Mouse (Mus musculus) lung, postnatal 25 days (tissue): ENCODE measurements at regions not wholly inside any gene's neighbourhood (a gene's known extent, or its start where the extent isn't known, plus 50 kb on each side); places are given as distances from the start of the nearest gene placed in this dataset.
"Not testable (repeated sequence)": the region's sequence is repeated elsewhere in the genome, so short reads cannot be mapped to it uniquely, and the experiment has no call there.

Experiments used
- DNase-seq: peaks from one replicate; pipeline ENCODE4 v3.0.0; 2022; ENCODE audit warnings: low spot score

DNA sequence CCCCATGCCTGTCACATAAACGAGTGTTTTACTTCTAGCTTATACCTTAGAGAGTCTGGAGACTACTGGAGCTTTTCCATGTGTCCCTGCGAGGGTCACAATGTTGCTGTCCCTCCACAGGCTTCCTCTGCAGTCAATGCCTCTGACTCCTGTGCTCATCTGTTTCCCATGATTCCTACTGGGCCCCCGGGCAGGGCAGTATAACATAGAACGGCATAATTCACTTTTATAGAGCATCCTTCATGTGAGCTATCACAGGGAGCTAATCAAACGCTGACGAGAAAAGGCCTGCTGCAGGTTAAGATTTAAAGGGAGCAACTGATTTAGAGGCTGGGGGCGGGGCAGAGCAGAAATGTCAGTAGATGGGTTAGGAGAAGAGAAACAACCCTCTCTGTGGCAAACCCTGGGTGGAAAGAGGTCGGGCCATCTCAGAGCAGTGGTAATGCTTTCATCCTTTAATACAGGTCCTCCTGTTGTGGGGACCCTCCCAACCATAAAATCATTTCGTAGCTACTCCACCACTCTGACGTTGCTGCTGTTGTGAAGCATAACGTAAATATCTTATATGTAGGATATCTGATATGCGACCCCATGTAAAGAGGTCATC, 168.5 kb upstream of the Cdkn3 start:
- no peak for DNase-seq

DNA sequence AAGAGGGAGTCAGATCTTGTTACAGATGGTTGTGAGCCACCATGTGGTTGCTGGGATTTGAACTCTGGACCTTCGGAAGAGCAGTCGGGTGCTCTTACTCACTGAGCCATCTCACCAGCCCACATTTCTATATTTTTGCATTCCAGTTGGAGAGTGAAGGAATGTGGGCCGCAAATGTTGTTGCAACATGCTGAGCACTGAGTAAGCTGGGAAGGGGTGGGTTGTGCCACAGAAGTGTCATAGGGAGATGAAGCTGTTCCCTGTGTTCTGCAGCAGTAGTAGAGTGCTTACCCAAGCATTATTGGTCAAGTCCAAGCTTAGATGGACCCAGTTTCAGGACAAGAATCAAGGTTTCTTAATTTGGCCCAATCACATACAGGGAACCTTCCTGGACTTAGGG, 169.1 kb upstream of the Cdkn3 start:
- DNase-seq, result no peak

DNA sequence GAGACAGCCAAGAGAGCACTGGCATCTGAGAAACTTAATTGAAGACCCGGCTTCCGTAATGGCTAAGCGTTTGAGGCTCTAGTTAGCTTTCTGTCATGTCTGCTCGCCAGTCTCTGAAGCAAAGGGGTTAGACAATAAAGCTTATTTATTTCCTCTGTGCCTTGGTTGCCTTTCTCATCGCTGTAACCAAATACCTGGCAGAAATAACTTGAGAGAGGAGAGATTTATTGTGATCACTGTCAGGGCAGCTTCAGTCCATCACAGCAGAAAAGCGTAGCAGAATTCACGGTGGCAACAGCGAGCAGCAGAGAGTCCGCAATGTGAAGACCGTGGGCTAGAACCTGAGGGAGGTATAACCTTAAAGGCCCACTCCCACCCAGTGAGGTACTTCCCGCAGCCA, 174.2 kb upstream of the Cdkn3 start:
- DNase-seq, result no peak

DNA sequence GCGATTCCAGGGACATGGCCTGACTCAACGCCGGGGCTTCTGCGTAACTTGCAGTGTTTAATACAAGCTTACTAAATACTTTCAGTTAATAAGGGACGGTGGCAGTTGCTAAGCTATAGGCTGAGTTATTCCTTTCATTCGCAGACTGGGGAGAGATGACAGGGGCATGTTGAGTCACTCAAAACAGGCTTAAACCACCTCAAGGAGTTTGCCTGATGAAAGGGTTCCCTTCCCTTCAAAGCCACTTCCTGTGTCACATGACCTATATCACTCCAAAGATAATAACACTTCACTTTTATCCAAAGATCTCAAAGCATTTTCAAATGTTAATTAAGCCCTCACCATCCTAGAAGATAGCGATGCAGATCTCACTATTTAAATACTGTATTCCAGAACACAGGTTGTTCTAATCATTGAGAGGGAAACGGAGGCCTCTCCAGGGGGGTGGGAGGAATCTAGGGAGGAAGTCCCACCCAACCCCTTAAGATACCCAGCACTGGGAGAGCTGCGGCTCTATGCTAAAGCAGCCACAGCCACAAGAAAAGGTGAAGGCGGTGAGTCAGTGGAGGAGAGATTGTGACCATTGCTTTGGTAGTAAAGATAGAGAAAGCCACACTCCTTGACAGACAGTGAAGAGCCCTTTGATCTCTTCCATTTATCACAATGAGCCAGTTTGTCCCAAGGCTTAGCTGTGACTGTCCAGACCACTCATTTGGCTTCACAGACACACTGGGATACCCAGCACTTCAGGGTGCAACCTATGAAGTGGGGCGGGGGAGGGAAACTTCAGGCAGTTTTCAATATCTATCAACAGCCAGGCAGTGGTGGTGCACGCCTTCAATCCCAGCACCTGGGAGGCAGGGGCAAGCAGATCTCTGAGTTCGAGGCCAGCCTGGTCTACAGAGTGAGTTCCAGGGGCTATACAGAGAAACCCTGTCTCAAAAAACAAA, 182.0 kb upstream of the Cdkn3 start:
- DNase-seq, result no peak

DNA sequence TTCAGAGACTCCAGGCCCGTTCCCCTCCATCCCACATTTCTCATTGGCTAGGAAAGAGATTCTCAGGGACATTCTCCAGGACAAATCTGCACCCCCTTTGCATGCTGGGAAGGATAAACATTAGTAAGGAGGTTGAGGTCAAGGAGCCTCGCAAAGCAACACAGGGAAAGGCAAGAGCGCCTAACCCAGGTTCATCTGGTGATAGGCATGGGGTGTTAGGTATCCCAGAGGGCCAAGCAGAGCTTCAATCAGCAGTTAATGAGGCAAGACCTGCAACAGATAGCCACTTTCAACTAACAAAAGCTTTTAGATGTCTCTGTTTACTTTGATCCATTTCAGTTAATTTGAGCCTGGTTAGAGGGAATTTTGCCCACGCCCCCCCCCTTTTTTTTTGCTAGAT, 184.5 kb upstream of the Cdkn3 start:
- no peak for DNase-seq

DNA sequence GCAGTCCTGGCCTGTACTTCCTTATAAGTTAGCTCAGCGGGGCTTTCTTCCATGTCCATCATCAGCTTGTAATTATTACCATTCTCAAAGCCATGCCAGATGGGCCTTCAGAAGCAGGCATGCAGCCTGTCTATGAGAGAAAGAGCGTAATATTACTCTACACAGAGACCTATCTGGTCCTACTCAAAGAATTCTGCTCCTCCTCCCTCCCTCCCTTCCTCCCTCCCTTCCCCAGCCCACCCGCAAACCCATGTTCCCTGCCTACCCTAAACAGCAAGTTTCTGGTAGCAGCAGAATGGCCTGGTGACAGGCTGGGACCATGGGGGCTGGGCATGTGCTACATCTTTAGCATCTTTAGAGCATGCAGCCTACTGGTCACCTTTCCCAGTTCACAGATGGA, 184.9 kb upstream of the Cdkn3 start:
- DNase-seq, result no peak

DNA sequence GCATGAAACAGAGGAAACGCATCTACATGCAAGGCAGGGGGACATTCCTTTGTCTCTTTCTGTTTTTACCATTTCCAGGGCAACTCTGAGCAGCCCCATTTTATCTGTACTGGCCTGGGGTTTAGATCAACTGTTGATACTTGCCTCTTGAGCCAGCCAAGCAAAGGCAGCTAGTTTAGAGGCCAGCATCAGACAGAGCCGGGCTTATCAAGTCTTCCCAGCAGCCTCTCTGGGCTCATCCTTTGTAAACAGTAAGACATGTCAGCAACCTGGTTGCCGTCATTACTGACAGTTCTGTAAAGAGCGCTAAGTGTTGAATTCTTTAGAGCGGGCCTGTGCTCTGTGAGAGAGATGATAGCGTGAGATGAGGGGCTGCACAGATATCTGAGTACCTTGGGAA, 182.9 kb upstream of the Bmp4 start:
- DNase-seq, result no peak

DNA sequence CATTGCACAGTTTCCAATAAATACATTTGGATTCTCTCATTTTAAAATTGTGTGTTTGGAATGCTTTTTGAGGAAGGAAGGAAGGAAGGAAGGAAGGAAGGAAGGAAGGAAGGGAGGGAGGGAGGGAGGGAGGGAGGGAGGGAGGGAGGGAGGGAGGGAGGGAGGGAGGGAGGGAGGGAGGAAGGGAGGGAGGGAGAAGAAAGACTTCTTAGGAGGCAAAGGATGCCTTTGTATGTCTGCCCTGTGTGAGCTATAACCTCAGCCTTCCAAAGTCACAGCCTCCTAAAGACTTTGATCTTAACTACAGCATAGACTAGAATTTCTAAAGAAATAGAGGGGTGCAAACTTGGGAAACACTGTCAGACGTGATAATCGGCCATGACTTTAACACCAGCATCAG, 182.5 kb upstream of the Bmp4 start:
- not testable (repeated sequence) for DNase-seq

DNA sequence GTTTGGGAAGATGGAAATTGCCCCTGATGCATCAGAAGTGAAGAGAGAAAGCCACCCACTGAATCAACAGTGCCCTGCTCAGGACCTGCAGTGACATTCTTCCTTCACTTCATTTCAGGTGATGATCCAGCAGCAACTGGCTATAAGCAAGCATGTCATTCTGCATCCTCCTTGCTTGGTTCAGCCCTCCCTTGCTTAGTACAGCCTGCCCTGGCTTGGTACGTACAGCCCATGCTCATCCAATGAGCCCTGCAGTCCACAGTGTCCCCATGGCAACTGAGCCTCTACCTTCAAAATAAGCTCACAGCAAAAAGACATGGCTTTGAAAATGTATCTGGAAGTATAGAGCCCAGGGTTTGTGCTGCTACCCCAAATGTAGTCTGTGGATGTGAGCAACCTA, 181.4 kb upstream of the Bmp4 start:
- DNase-seq, result no peak

DNA sequence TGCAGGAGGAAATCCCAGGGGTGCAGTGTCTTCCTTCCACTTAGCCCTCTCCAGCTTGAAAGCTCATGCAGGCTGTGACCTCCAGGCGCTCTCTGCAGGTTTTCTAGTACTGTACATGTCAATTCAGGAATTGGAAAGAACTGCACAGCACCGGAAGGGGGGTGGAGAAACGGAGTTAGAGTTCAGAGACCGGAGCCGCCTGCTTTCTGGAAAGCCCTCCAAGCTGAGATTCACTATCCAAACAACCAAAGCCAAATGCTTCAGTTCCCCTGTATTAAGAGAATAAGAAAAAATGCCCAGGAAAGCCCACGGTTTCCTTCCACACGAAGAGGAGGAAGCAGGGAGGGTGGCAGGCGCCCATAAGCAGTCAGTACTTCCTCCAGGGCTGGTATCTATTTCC, 178.8 kb upstream of the Bmp4 start:
- DNase-seq, result no peak

DNA sequence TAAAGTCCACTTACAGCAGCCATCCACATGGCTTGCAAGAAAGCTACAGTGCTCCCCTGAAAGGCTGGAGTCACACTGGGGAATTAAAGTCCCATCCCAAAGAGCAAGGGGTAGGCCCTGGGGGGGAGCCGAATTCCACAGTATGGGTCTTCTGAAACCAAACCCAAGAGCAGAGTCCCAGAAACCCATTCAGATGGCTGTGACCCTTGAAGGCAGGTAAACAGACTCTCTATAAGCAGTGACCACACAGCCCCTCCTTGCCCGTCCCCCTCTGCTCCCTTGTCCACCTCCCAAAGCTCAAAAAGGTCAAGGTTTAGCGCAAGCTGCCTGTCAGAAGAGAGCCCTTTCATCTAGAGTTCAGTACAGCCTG, 176.9 kb upstream of the Bmp4 start:
- no peak for DNase-seq

DNA sequence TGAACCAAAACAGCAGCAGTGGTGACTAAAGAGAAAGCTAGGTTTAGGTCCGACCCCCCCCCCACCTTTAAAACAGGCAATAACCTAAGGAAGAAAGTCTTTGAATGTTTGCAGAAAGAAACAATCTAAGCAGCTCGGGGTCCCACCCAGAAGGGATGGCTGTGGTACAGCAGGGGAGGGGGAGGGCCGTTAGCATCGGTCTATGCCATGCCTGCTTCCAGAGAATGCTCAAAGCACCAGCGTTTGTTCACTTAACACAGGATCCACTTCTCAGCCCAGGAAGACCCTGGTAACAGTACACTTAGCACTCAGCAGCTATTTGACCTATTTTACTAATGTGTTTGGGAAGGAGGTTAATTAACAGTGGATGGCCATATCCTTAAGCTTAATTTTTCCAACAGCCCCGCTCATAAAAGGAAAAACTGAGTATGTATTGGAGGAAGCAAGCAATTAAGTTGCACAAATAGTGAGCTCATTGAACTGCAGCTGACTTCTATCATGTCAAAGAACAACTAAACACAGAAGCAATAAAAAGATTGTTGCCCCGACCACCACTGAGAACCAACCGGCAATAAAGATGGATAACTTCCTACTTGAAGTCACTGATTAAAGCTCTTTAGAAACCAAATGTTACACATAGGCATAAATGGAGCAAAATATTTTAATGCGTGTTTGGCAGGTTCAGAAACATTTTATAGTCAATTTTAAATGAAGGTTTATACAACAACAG, 176.4 kb upstream of the Bmp4 start:
- DNase-seq, result no peak

DNA sequence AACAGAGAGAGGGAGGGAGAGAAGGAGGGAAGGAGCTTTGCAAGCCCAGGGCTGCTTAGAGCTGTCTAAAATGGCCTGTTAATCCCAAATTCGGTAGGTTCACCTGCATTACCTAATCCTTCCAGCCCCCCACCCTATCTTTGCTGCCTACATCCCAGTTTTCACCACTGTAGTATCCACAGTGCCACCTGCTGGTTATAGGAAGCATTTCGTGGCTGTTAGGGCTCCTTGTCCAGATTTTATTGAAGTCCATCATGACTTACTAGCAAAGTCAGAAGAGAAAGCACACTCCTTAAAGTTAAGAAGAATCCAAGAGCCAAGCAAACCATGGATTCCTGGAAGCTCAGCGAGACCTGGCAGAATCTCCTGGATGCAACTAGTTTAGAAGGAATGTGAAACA, 174.5 kb upstream of the Bmp4 start:
- peak; percentile 66 for DNase-seq

DNA sequence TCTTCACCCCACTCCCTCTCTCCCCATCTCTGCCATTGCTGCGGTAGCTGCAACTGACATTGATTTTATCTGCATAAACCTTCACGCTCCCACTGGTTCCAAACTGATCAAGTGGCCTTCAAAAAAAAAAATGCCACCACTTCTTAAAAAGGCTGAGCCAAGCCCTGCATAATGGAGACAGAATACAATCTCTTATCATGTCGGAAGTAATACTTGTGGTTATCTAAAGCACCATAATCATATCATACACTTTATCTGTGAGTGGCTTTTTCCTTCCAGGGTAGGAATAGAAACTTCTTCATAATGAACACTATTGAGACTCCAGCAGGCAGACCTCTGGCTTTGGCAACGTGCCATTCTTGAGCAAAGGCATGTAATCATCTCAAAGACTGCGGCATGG, 171.5 kb upstream of the Bmp4 start:
- no peak for DNase-seq

DNA sequence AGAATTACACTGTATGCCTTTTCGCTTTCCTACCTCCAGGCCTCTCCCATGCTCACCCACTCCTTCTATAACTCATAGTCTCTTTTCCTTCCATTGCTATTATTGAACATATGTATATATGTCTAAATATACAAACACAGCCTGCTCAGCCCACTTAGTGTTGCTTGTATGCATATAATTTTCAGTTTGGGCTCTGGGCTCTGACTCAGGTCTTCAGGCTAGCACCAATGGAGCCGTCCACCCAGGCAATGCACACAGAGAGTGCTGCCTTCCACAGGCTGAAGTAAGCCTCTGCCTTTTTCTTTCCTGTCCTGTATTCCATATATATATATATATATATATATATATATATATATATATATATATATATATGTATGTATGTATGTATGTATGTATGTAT, 162.8 kb upstream of the Bmp4 start:
- DNase-seq, result no peak

DNA sequence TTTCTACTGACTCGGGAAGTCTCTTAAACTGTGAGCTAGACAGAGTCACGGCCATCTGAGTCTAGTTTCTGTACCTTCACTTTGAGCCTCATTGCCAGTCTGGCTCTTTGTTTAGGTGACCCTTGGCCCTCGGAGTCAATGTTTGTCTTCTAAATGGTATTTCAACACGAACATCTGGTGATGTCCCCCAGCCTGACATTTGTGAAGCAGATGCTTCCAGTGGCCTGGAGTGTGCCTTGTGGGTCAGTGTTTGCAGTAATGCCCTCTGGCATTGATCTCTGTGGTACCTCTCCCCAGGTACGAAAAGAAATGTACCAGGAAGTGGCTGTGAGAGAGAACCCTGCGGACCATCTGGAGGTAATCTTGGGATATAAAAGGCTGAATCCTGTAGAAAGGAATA, 155.7 kb upstream of the Bmp4 start:
- DNase-seq, result no peak

DNA sequence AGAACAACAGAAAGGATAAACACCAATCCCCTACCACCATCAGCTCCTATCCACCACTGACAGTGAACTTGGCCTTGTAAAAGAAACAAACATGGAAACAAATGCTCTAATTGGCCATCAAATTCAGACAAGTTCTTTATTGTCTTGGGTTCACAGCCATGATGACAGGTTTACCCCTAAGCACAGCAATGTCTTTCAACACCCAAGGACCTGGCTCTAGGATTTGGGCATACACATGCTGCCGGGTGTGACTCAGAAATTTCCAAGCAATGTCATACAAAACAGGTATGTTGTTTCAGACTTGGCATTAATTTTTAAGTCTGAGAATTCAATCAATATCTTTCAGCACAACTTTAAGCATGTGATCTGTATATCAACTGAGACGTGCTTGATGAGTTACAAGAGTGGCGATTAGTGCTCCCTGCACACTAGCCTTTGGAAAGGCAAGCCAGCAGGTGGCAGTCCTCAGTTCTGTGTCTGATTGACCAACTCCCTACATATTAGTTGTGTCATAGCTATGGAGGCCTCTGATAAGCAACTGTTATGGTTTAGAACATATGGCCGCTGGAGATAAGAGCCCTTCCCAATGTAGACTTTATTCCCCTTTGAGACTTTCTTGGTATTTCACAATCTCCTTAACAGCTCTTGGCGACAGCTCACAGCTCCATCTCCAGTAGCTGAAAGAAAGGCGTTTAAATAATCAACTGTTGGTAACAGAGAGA, 149.2 kb upstream of the Bmp4 start:
- no peak for DNase-seq

DNA sequence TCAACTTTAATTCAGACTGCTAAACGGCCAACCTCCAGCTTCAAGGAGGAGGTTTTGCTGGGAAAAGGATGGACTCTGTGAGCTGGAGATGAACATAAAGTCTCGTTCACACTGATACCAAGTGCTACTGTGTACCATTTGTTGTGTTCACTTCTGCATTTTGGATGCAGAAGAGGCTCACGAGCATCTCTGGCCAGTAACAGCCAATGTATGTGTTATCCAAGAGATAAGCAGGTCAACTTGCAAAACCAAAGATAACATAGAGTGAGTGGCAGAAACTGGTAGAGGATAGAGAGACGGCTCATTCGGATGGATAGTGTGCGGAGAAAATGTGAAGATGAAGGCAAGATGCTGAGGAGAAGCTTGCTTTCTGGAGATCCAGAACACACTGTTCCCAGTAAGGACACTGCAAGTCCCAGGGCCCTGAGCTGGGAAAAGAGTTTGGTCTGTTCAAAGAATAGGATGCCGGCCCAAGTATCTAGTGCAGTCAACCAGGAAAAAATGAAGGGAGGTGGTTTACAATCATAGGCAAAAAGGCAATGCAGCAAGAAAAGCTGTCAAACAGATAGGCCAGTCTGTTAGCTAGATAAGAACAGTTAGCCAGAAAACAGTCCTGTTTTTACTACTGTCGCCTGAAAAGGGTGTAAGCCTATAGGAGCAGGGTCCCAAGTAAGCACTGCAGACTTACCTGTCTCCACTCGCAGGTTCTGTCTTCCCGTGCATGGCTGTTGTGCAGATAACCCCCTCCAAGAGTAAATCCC, 145.7 kb upstream of the Bmp4 start:
- DNase-seq, result no peak

DNA sequence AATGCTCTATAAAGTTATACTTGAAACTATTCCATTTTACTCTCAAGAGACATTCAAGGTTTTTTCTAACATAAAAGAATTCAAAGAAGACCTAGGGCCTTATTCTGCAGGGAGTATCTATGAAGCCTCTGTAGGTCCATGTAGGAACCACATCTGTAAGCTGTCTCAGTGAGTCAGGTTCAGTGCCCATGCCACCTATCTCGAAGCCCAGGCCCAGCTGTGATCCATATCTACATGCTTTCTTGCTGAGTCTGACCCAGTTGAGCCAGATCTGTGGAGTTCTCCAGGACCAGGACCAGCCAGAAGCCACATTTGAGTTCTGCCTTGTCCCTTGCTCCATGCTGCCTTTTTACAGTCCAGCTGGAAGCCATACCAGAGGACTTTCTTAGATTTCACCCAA, 142.2 kb upstream of the Bmp4 start:
- no peak for DNase-seq

DNA sequence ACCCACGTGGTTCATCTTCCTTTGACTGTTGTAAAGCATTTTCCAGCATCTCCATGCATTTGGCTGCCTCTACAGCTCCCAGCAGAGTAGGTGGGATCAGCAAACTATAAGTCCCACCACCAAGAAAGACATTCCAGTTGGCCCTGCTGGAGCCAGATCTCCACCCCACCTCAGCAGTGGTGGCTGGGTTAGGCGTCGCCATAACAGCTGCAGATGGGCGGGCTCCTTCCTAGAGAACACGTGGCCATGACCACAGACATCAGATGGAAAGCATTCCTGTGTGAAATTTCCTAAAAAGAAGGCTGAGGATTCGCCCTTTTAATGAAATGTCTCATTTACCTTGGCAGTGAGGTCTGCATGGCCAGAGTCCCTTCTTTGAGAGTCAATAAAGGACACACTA, 140.0 kb upstream of the Bmp4 start:
- no peak for DNase-seq

DNA sequence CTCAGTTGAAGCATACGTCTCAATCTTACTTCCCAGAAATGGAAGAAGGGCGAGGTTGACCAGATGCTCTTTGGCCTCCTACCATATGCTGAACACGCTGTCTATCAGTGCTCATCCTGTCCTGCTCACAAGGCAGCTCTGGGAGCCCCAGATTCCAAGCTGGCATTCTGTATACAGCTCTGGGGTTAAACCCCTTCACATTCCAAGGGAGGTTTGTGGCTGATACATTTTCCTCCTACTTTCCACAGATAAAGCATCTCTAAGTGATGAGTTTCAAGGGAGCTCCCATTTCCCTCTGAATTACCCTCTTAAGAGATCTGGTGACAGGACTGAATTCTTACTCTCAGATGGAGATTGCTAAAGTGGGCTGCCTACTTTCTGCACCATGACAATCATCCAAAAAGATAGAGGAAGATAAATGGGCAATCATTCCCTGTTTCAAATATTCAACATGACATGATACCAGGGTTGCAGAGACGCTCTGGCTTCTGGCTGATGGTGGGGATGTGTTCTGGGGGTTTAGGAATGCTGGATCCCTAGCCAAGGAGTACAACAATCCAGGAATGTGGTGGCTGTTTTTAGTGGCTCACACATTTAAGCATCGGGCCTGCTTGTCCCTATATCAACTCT, 138.7 kb upstream of the Bmp4 start:
- no peak for DNase-seq
